Mouse (Mus musculus) adrenal gland, postnatal 25 days (tissue): ENCODE results near the gene Med8. TPM values are rescaled to one million over a fixed set of nuclear protein-coding genes. Genes with fewer than 3 reads are reported as not detected.

Source experiments
- DNase-seq: peaks from one replicate; pipeline ENCODE4 v3.0.0; 2021; ENCODE audit warnings: mixed read lengths
- total RNA-seq: library from RNA; stranded (reverse); gene quantifications from 2 replicates; pipeline ENCODE4 v1.2.3, GENCODE M21; 2021

The Med8 gene
- total RNA-seq, 1 experiment from 2014 or later, result 85.3 TPM

- no peak for DNase-seq
These were observed 7.2 kb downstream of the Med8 start for GRCm38 (mm10) chr4:118416329-118416728.

GRCm38 (mm10) chr4:118417112-118417797 lies 8.1 kb downstream of the Med8 start:
- no peak for DNase-seq

GRCm38 (mm10) chr4:118421384-118421783 lies 12.2 kb downstream of the Med8 start:
- DNase-seq, result no peak

GRCm38 (mm10) chr4:118424541-118425160 lies 15.5 kb downstream of the Med8 start:
- DNase-seq, result no peak

GRCm38 (mm10) chr4:118425374-118425773 lies 16.2 kb downstream of the Med8 start:
- no peak for DNase-seq

- DNase-seq, result no peak
These were observed 18.3 kb downstream of the Med8 start for GRCm38 (mm10) chr4:118427415-118427767.

- DNase-seq, result peak; percentile 93
These were observed 18.8 kb downstream of the Med8 start, which contains the start of gene Elovl1 for GRCm38 (mm10) chr4:118427768-118428451. Gene Elovl1, plus strand, starts transcription at chr4:118428093.

GRCm38 (mm10) chr4:118428531-118429214 lies 19.5 kb downstream of the Med8 start:
- no peak for DNase-seq

GRCm38 (mm10) chr4:118429215-118429895 lies 20.2 kb downstream of the Med8 start:
- no peak for DNase-seq

- no peak for DNase-seq
These were observed 23.2 kb downstream of the Med8 start for GRCm38 (mm10) chr4:118432332-118432731.

GRCm38 (mm10) chr4:118436820-118437603 lies 27.9 kb downstream of the Med8 start, which contains the start of gene Cdc20:
Gene Cdc20, minus strand, starts transcription at chr4:118437352.
- DNase-seq, result peak; percentile 85

- no peak for DNase-seq
These were observed 28.7 kb downstream of the Med8 start for GRCm38 (mm10) chr4:118437829-118438253.

GRCm38 (mm10) chr4:118445088-118445487 lies 36.0 kb downstream of the Med8 start:
- no peak for DNase-seq

GRCm38 (mm10) chr4:118445781-118446414 lies 36.8 kb downstream of the Med8 start:
- peak; percentile 39 for DNase-seq

- DNase-seq, result no peak
These were observed 37.4 kb downstream of the Med8 start for GRCm38 (mm10) chr4:118446415-118447153.

- no peak for DNase-seq
These were observed 48.3 kb downstream of the Med8 start, which contains the start of gene Mpl for GRCm38 (mm10) chr4:118457345-118457975. Gene Mpl, minus strand, starts transcription at chr4:118457513.

- no peak for DNase-seq
These were observed 55.8 kb downstream of the Med8 start for GRCm38 (mm10) chr4:118464956-118465355.
